Mouse (Mus musculus) forebrain, embryonic 14.5 days (tissue): ENCODE data around the gene Calhm1. TPM values are rescaled to one million over a fixed set of nuclear protein-coding genes. Genes with fewer than 3 reads are reported as not detected.

ENCODE experiments used
- ATAC-seq: fragments of 200-750 bp; cut with Nextera tagmentation; 2 replicates; pipeline ENCODE4 v1.8.0; 2017; ENCODE audit warnings: mild to moderate bottlenecking, moderate library complexity
- DNase-seq: peaks from one replicate; pipeline ENCODE4 v3.0.0-alpha.2; 2015; ENCODE audit warnings: low spot score
- H3K27ac ChIP-seq: fragments of 300-500 bp; sonication (generic); 2 replicates; pipeline ENCODE4 v1.5.1; 2014; ENCODE audit warnings: low read depth, mild to moderate bottlenecking, control low read depth, low read length, moderate library complexity
- H3K27me3 ChIP-seq: fragments of 300-500 bp; sonication (generic); replicated peaks from 2 replicates; pipeline ENCODE4 v1.6.1; 2014; ENCODE audit warnings: low read length, control low read depth, mixed read lengths; ENCODE audit not compliant: control insufficient read depth, insufficient read depth
- H3K36me3 ChIP-seq: fragments of 300-500 bp; sonication (generic); 2 replicates; pipeline ENCODE4 v1.6.1; 2014; ENCODE audit warnings: low read length, control low read depth; ENCODE audit not compliant: control insufficient read depth, insufficient read depth
- H3K4me1 ChIP-seq: fragments of 300-500 bp; sonication (generic); 2 replicates; pipeline ENCODE4 v1.6.1; 2014; ENCODE audit warnings: antibody characterized with exemption, low read length, control low read depth; ENCODE audit not compliant: control insufficient read depth, insufficient read depth
- H3K4me2 ChIP-seq: fragments of 300-500 bp; sonication (generic); 2 replicates; pipeline ENCODE4 v1.6.1; 2014; ENCODE audit warnings: mild to moderate bottlenecking, control low read depth, low read length
- H3K4me3 ChIP-seq: fragments of 300-500 bp; sonication (generic); 2 replicates; pipeline ENCODE4 v1.5.1; 2014; ENCODE audit warnings: low read depth, low read length, control low read depth
- H3K9ac ChIP-seq: fragments of 300-500 bp; sonication (generic); 2 replicates; pipeline ENCODE4 v1.6.1; 2014; ENCODE audit warnings: mild to moderate bottlenecking, low read length, control low read depth, moderate library complexity
- H3K9me3 ChIP-seq: fragments of 300-500 bp; sonication (generic); replicated peaks from 2 replicates; pipeline ENCODE4 v1.6.1; 2016; ENCODE audit warnings: low read length, control low read depth, mixed read lengths; ENCODE audit not compliant: control insufficient read depth
- WGBS: fragments of 180-500 bp; shearing (Covaris S2); extraction: QIAGEN DNeasy Blood & Tissue Kit; methylation state at CpG from one replicate; pipeline ENCODE4 v1.1.7; 2014; 5-methylcytosine and 5-hydroxymethylcytosine counted together
- polyA plus RNA-seq: library from polyadenylated mRNA; unstranded; fragments of >200 nt; fragmentation: Nextera tagmentation; extraction: Ambion mirVana; gene quantifications from 2 replicates; pipeline ENCODE4 v1.2.1, GENCODE M21; 2014

The Calhm1 gene
- polyA plus RNA-seq, 1 experiment from 2014 or later, result not detected

DNA sequence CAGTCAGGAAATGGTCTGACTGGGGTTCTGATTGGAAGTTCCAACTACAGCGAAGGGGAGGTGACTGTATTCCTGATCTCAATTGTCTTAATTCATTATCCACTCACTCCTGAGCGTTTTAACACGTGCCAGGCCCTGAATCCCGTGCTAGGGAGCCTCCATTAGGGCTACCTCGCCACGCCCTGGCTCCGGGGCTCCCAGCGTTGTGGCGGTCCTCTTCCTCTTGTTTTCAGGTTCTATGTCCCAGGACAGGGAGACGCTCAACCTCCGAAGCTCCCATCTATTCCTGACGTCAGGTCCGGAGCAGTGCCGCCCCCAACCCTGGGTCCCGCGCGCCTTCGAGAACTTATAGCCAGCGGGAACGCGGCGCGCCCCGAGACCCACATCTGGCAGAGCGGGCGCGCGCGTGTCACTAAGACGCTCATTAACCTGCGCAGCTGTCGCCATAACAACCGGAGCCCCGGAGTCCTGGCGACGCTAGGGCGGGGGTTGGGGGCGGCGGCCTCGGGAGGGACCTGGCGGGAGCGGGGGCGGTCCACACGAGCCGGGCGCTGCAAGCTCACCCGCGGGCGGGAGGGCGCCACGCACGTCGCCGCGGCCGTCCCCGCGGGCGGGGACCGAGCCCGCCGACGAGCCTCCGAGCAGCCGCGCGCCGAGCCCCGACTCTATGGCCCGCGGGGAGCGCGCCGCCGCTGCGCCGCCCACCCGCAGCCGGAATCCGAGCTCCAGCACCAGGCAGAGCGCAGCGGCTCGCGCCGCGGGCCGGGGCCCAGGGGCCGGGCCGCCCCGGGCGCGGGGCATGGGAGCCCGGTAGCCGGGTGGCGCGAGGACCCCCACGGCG, 34.6 kb upstream of the Calhm1 start, which contains the start of gene Neurl1a:
TSS of gene Neurl1a (plus strand) at position 390 of the 841 bp plus-strand sequence.
- peak within 1 kb of the TSS; percentile 71 for H3K9ac ChIP-seq
- H3K4me1 ChIP-seq, result no peaks in the 10 kb centered on the region
- no peaks in the 10 kb centered on the region for H3K36me3 ChIP-seq
- H3K27me3 ChIP-seq, result peaks cover 34% of the 10 kb centered on the region
- WGBS, result under 1% methylated on average over 76 of the region's 98 CpGs
- DNase-seq (peak; percentile 77), ATAC-seq (peak; percentile 80)
- peak within 1 kb of the TSS; percentile 52 for H3K27ac ChIP-seq
- no peaks in the 10 kb centered on the region; the same call in 1 of the 2 replicates for H3K9me3 ChIP-seq
- H3K4me2 ChIP-seq, result peak within 1 kb of the TSS; percentile 96
- H3K4me3 ChIP-seq, result peak within 1 kb of the TSS; percentile 63

DNA sequence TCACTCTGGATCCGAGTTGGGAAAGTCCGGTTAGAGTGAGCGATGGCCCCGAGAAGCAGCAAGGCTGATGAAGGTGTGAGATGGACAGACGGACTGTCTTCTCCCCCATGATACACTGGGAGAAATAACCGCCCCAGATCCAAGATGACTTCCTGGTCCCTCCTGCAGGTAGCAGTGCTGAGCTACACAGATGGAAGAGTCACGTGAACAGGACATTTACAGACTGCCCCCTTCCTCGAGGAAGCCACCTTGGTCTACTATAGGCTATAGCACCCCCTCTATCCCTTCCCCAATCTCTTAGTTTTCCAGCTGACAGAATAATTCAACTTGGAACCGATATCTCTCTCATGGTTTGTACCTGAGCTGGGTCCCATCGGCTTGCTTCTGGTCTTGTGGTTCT, 33.9 kb upstream of the Calhm1 start:
- Histone ChIP-seq H3K4me3 (peak overlapping the region; percentile 63), H3K27me3 (peaks cover 34% of the 10 kb centered on the region), H3K9me3 (no peaks in the 10 kb centered on the region; the same call in 1 of the 2 replicates), H3K4me1 (no peaks in the 10 kb centered on the region), H3K27ac (no peak overlapping the region), H3K4me2 (peak overlapping the region; percentile 96), H3K9ac (no peak overlapping the region), H3K36me3 (no peaks in the 10 kb centered on the region)
- DNase-seq, result peak; percentile 45
- peak; percentile 21; the same call in 1 of the 2 replicates for ATAC-seq
- 19% methylated on average over 10 of the region's 10 CpGs for WGBS

DNA sequence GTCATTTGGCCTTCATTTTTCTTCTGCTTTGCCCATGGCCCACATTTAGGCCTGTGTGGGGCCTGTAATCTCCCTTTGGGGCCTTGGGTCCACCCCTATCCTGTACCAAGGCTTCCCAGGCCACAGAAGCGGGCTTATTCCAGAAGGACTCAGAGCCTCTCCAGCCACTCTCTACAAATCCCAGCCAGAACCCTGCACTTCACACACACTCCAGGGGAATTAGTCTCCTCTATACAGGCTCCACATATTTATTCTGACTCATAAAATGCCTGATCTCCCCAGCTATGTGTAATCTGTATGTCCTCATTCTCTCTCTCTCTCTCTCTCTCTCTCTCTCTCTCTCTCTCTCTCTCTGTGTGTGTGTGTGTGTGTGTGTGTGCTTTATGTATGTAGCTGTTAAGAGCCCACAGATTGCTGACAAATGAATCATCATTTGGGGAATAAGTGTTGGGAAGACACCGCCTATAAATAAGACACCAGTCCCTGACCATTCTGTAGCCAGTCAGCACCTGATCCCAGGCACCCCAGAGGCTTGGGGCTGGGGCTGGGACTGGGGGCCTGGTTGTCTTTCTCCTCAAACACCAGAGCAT, 33.0 kb upstream of the Calhm1 start:
- DNase-seq (no peak), ATAC-seq (no peak)
- H3K9ac ChIP-seq, result no peak overlapping the region
- no peaks in the 10 kb centered on the region; the same call in 1 of the 2 replicates for H3K9me3 ChIP-seq
- WGBS, result 68% methylated on average over 2 of the region's 2 CpGs
- no peak overlapping the region for H3K4me2 ChIP-seq
- no peaks in the 10 kb centered on the region for H3K36me3 ChIP-seq
- no peaks in the 10 kb centered on the region for H3K4me1 ChIP-seq
- H3K4me3 ChIP-seq, result no peak overlapping the region
- H3K27me3 ChIP-seq, result peaks cover 34% of the 10 kb centered on the region
- H3K27ac ChIP-seq, result no peak overlapping the region

DNA sequence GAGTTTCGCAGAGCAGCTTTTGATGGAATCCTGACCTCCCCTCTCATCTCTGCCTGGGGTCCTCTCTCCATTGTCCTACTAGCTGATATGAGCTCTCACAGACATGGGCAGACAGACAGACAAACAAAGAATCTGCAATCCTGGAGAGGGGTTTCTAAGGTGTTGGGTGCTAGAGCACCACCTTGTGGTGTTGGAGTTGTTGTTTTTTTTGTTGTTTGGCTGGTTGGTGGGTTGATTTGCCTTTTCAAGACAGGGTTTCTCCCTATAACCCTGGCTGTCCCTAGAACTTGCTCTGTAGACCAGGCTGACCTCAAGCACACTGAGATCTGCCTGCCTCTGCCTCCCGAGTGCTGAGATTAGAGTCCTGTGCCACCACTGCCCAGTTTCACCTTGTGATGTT, 31.4 kb upstream of the Calhm1 start:
- Histone ChIP-seq H3K4me2 (no peak overlapping the region), H3K4me3 (no peak overlapping the region), H3K27me3 (peaks cover 25% of the 10 kb centered on the region), H3K9me3 (no peaks in the 10 kb centered on the region), H3K27ac (no peak overlapping the region), H3K36me3 (no peaks in the 10 kb centered on the region), H3K4me1 (no peaks in the 10 kb centered on the region), H3K9ac (no peak overlapping the region)
- ATAC-seq (no peak), DNase-seq (no peak)
- WGBS, result 88% methylated on average over 2 of the region's 2 CpGs

DNA sequence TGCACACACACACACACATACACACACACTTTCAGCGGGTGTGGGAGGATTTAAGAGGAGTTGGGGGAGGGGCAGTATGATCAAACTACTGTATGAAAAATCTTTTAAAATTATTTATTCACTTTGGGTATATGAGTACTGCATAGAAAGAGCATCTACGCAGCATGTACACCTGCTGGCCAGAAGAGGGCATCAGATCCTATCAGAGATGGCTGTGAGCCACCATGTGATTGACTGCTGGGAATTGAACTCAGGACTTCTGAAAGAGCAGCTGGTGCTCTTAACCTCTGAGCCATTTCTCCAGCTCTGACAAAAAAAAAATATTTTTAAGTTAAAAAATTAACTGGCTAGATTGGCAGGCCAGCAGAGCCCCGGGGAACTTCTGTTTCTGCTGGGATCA, 30.5 kb upstream of the Calhm1 start:
- Histone ChIP-seq H3K27me3 (peaks cover 16% of the 10 kb centered on the region), H3K27ac (no peak overlapping the region), H3K36me3 (no peaks in the 10 kb centered on the region), H3K9me3 (no peaks in the 10 kb centered on the region), H3K4me1 (no peaks in the 10 kb centered on the region), H3K4me2 (no peak overlapping the region), H3K9ac (no peak overlapping the region), H3K4me3 (no peak overlapping the region)
- 58% methylated on average over 3 of the region's 3 CpGs for WGBS
- ATAC-seq (no peak), DNase-seq (peak; percentile 51)

DNA sequence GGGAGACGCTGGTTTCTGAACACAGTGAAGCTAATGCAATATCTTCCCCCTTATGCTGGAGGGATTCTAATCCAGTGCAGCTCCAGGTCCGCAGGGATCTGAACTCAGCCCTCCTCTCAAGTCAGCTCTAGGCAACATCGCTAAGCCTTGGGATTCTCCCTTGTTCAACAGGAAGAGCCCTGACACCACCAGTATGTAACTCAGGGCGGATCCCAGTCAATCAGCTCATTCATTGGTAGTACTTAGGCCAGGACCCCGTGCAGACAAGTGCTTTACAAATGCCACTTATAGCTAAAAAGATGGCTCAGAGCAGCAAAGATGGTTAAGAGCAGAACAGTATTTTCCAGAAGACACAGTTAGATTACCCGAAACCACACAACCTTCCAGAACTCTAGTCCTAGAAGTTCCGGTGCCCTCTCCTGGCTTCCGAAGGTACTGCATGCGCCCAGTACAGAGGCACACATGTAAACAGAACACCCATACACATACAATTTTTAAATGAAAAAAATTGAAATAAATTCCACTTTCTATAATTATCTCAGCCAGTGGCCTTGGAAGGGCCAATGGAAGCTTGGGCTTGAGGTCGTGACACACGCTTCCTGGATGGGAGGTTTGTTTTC, 24.8 kb upstream of the Calhm1 start:
- no peaks in the 10 kb centered on the region for H3K27me3 ChIP-seq
- H3K4me3 ChIP-seq, result no peak overlapping the region
- 0 out of 2 replicates have a peak overlapping the region, but pooled peaks have one; percentile 16 for H3K4me2 ChIP-seq
- H3K36me3 ChIP-seq, result no peaks in the 10 kb centered on the region
- no peaks in the 10 kb centered on the region for H3K9me3 ChIP-seq
- no peak overlapping the region for H3K9ac ChIP-seq
- WGBS, result 23% methylated on average over 11 of the region's 11 CpGs
- H3K4me1 ChIP-seq, result no peaks in the 10 kb centered on the region
- ATAC-seq (peak; percentile 48; the same call in 1 of the 2 replicates), DNase-seq (peak; percentile 89)
- no peak overlapping the region for H3K27ac ChIP-seq

DNA sequence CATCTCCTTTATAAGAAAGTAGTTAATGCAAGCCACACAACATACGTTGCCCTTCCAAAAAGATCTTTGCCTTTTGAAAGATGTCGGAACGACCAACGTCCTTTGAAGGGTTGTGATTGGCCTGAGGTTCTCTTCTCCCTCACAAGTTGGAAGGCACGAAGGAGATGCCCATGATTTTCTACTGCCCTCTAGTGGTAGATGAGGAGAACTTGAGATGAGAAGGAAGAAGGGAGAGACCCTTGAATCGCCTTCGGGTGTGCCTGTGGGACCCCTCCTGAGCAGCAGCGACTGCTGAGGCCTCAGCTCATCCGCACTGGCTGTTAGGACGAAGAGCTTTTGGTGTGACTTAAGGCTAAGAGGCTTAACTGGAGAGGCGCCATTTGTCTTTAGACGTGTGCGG, 24.2 kb upstream of the Calhm1 start:
- no peak for ATAC-seq
- Histone ChIP-seq H3K9me3 (no peaks in the 10 kb centered on the region), H3K27ac (no peak overlapping the region), H3K36me3 (no peaks in the 10 kb centered on the region), H3K4me3 (no peak overlapping the region), H3K4me1 (no peaks in the 10 kb centered on the region), H3K4me2 (0 out of 2 replicates have a peak overlapping the region, but pooled peaks have one; percentile 16), H3K27me3 (no peaks in the 10 kb centered on the region), H3K9ac (no peak overlapping the region)
- peak; percentile 82 for DNase-seq
- WGBS, result 8% methylated on average over 13 of the region's 13 CpGs

DNA sequence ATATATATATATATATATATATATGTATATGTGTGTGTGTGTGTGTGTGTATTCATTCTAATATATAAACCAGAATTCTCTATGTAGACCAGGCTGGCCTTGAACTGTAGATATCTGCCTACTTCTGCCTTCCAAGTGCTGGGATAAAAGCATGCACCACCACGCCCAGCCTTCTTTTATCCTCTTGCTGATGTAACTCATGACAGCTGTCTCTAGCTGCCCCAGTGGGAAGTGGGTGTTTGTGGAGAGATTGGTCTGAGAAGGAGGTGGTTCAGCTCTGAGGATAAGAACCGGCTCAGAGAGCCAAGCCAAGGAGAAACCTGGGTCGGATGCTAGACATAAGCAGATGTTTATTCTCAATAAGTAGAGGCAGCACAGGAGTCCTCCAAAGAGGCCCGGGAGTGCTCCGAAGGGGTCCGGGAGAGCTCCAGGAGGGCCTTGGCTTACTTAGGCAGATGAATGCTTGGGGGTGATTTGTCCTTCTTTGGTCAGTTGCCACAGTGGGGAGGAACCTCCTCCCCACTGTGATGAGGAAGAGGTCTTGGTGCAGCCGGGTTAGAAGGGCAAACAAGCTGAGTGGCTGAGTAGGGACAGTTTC, 23.7 kb upstream of the Calhm1 start:
- ATAC-seq (no peak), DNase-seq (no peak)
- no peak overlapping the region for H3K4me3 ChIP-seq
- 56% methylated on average over 7 of the region's 7 CpGs for WGBS
- H3K36me3 ChIP-seq, result no peaks in the 10 kb centered on the region
- no peaks in the 10 kb centered on the region for H3K4me1 ChIP-seq
- no peak overlapping the region for H3K4me2 ChIP-seq
- no peaks in the 10 kb centered on the region for H3K9me3 ChIP-seq
- no peak overlapping the region for H3K27ac ChIP-seq
- no peaks in the 10 kb centered on the region for H3K27me3 ChIP-seq
- H3K9ac ChIP-seq, result no peak overlapping the region
